Mouse (Mus musculus): Measurements from ENCODE around the gene Lcat.

Gene Lcat

GRCm38 (mm10) chr8:105943321-105943739, at the start of gene Lcat:
Gene Lcat (minus strand): TSS chr8:105943382.
- no peak for DNase-seq (ENCODE audit: inconsistent age in 2 of 2, low spot score in 1 of 2)

GRCm38 (mm10) chr8:105992499-105992898, 49.3 kb upstream of the Lcat start:
- DNase-seq (ENCODE audit: inconsistent age in 2 of 2, low spot score in 1 of 2): peak in 1 of 2 experiments; percentile 40

GRCm38 (mm10) chr8:105991546-105991945, 48.4 kb upstream of the Lcat start:
- peak in 1 of 2 experiments; percentile 32 for DNase-seq (ENCODE audit: inconsistent age in 2 of 2, low spot score in 1 of 2)

GRCm38 (mm10) chr8:105990856-105991387, 47.7 kb upstream of the Lcat start, which contains the start of gene Dus2:
Gene Dus2 (plus strand): TSS chr8:105991337.
- peak; percentile 81 to 93 for DNase-seq (ENCODE audit: inconsistent age in 2 of 2, low spot score in 1 of 2)

GRCm38 (mm10) chr8:105988546-105988945, 45.4 kb upstream of the Lcat start:
- DNase-seq (ENCODE audit: inconsistent age in 2 of 2, low spot score in 1 of 2): no peak

- peak in 1 of 2 experiments; percentile 16 for DNase-seq (ENCODE audit: inconsistent age in 2 of 2, low spot score in 1 of 2)
Observed at GRCm38 (mm10) chr8:105983406-105983805, 40.2 kb upstream of the Lcat start.

- peak in 1 of 2 experiments; percentile 14 for DNase-seq (ENCODE audit: inconsistent age in 2 of 2, low spot score in 1 of 2)
Observed at GRCm38 (mm10) chr8:105981146-105981545, 38.0 kb upstream of the Lcat start.

- no peak for DNase-seq (ENCODE audit: inconsistent age in 2 of 2, low spot score in 1 of 2)
Observed at GRCm38 (mm10) chr8:105979325-105979724, 36.1 kb upstream of the Lcat start, which contains the start of gene Dpep3. Gene Dpep3 (minus strand): TSS chr8:105979429.

GRCm38 (mm10) chr8:105975363-105975762, 32.2 kb upstream of the Lcat start:
- DNase-seq (ENCODE audit: inconsistent age in 2 of 2, low spot score in 1 of 2): no peak

- DNase-seq (ENCODE audit: inconsistent age in 2 of 2, low spot score in 1 of 2): no peak
Observed at GRCm38 (mm10) chr8:105971019-105971720, 28.0 kb upstream of the Lcat start.

GRCm38 (mm10) chr8:105969367-105969766, 26.2 kb upstream of the Lcat start:
- no peak for DNase-seq (ENCODE audit: inconsistent age in 2 of 2, low spot score in 1 of 2)

GRCm38 (mm10) chr8:105966692-105967311, 23.6 kb upstream of the Lcat start:
- peak in 1 of 2 experiments; percentile 66 for DNase-seq (ENCODE audit: inconsistent age in 2 of 2, low spot score in 1 of 2)

GRCm38 (mm10) chr8:105965905-105966341, 22.7 kb upstream of the Lcat start, which contains the start of gene Slc12a4:
Gene Slc12a4 (minus strand): TSS chr8:105966097.
- DNase-seq (ENCODE audit: inconsistent age in 2 of 2, low spot score in 1 of 2): peak; percentile 88 to 96

- DNase-seq (ENCODE audit: inconsistent age in 2 of 2, low spot score in 1 of 2): peak; percentile 75 to 88
Observed at GRCm38 (mm10) chr8:105965266-105965904, 22.2 kb upstream of the Lcat start.

GRCm38 (mm10) chr8:105964506-105965265, 21.5 kb upstream of the Lcat start:
- DNase-seq (ENCODE audit: inconsistent age in 2 of 2, low spot score in 1 of 2): no peak

- peak in 1 of 2 experiments; percentile 28 for DNase-seq (ENCODE audit: inconsistent age in 2 of 2, low spot score in 1 of 2)
Observed at GRCm38 (mm10) chr8:105961536-105961935, 18.4 kb upstream of the Lcat start.

GRCm38 (mm10) chr8:105961101-105961500, 17.9 kb upstream of the Lcat start:
- no peak for DNase-seq (ENCODE audit: inconsistent age in 2 of 2, low spot score in 1 of 2)

GRCm38 (mm10) chr8:105959350-105959749, 16.2 kb upstream of the Lcat start:
- peak in 1 of 2 experiments; percentile 47 for DNase-seq (ENCODE audit: inconsistent age in 2 of 2, low spot score in 1 of 2)

- DNase-seq (ENCODE audit: inconsistent age in 2 of 2, low spot score in 1 of 2): peak; percentile 70 to 80
Observed at GRCm38 (mm10) chr8:105957813-105958212, 14.6 kb upstream of the Lcat start.

- DNase-seq (ENCODE audit: inconsistent age in 2 of 2, low spot score in 1 of 2): peak in 1 of 2 experiments; percentile 24
Observed at GRCm38 (mm10) chr8:105956556-105956955, 13.4 kb upstream of the Lcat start.
